In the genomic region with DNA sequence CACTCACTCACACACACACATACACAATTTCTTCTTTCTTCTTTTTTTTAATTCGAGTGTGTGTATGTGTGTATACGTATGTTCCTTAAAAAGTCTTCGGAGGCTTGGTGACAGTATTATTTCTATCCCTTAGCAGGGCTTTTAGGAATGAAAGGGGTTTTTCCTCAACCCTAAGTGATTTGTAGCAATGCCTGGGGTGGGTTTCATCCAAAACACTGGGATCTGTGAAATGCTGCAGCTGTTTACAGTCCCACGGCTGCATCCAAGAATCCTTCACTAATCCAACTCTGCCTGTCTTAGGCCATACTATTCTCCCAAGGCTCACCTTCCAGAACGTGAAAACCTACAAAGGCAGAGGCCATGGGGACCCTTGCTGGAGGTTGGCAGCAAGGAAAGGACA, we compare ENCODE assay signal across 14 mouse cellular contexts.
A peak's percentile ranks its signal among the peaks of the same experiment; 100 is the strongest.
DNase-seq lines count a peak whose midpoint lies in the region; ATAC-seq and TF ChIP-seq lines count a peak whose summit lies in the region.
"Had no signal": no experiment of that assay in that cellular context is flagged by ENCODE, and none has a peak within 500 bp of the region (broad histone marks: within the 10 kb centered on the region; RNA-seq: fewer than 3 reads in every experiment).

No protein-coding gene starts in this region.

- H3K36me3 ChIP-seq in kidney, adult 2 months (ENCODE audit: control insufficient read depth, insufficient read depth, low read length), result no peaks in the 10 kb centered on the region
- H3K36me3 ChIP-seq in lung, embryonic 15.5 days, result no peaks in the 10 kb centered on the region
- H3K36me3 ChIP-seq in intestine, embryonic 14.5 days (ENCODE audit: control insufficient read depth, insufficient read depth, low read length), result no peaks in the 10 kb centered on the region
- H3K36me3 ChIP-seq in stomach, embryonic 14.5 days (ENCODE audit: control insufficient read depth, insufficient read depth, low read length), result no peaks in the 10 kb centered on the region
- H3K36me3 ChIP-seq: forebrain, embryonic 10.5 days had no signal

- TF ChIP-seq POLR2A in kidney, adult 2 months (IDR thresholded peaks at IDR 0.05; ENCODE audit: low read depth, low read length), result no peak

- DNase-seq in kidney, adult 2 months, result no peak
- no peak for DNase-seq in kidney, postnatal 25 days
- no peak for DNase-seq in lung, postnatal 25 days (ENCODE audit: low spot score)
- no peak for DNase-seq in intestine, embryonic 14.5 days (ENCODE audit: low spot score)
- DNase-seq in thymus, postnatal 4 days, result no peak
- no peak for DNase-seq in Muller cell, postnatal 12 days (ENCODE audit: inconsistent ontology term)
- DNase-seq: cerebellum, adult 9-11 months; retina, postnatal 1 day had no signal

- peak overlapping the region; percentile 75 for H3K27ac ChIP-seq in kidney, adult 2 months (ENCODE audit: insufficient read depth, low read depth, low read length)
- peak overlapping the region; percentile 93 for H3K27ac ChIP-seq in lung, embryonic 15.5 days
- peak overlapping the region; percentile 87 for H3K27ac ChIP-seq in intestine, embryonic 14.5 days (ENCODE audit: low read depth)
- H3K27ac ChIP-seq in stomach, embryonic 14.5 days (ENCODE audit: low read length), result peak overlapping the region; percentile 78
- H3K27ac ChIP-seq: forebrain, embryonic 10.5 days had no signal

- 86% methylated on average over 5 of the region's 5 CpGs for WGBS in kidney, adult 2 months
- WGBS in lung, embryonic 15.5 days, result 63% methylated on average over 5 of the region's 5 CpGs
- 63% methylated on average over 5 of the region's 5 CpGs for WGBS in intestine, embryonic 14.5 days
- WGBS in stomach, embryonic 14.5 days, result 64% methylated on average over 5 of the region's 5 CpGs

- no peak for ATAC-seq in lung, embryonic 15.5 days (ENCODE audit: borderline replicate concordance, extremely low read depth, low FRiP score, low TSS enrichment)
- ATAC-seq in intestine, embryonic 14.5 days (replicated peaks; ENCODE audit: low FRiP score, low TSS enrichment, low read depth), result no peak
- no peak for ATAC-seq in stomach, embryonic 14.5 days (ENCODE audit: insufficient number of reproducible peaks, insufficient read depth, low FRiP score, low read depth)
- ATAC-seq: CD4-positive, CD25-positive, alpha-beta regulatory T cell, adult 4 months; inflammation-experienced regulatory T-cells, adult 6 months had no signal

- no peaks in the 10 kb centered on the region for H3K27me3 ChIP-seq in kidney, adult 2 months (replicated peaks; ENCODE audit: control insufficient read depth, insufficient read depth, low read length)
- H3K27me3 ChIP-seq in lung, embryonic 15.5 days, result no peaks in the 10 kb centered on the region
- no peaks in the 10 kb centered on the region for H3K27me3 ChIP-seq in intestine, embryonic 14.5 days (replicated peaks; ENCODE audit: control insufficient read depth, insufficient read depth, low read length)
- no peaks in the 10 kb centered on the region for H3K27me3 ChIP-seq in stomach, embryonic 14.5 days (ENCODE audit: control insufficient read depth, insufficient read depth, low read length)

- H3K4me2 ChIP-seq in lung, embryonic 15.5 days, result no peak overlapping the region
- H3K4me2 ChIP-seq in intestine, embryonic 14.5 days (ENCODE audit: low read length), result no peak overlapping the region
- no peak overlapping the region for H3K4me2 ChIP-seq in stomach, embryonic 14.5 days (replicated peaks; ENCODE audit: low read depth, low read length)

- no peaks in the 10 kb centered on the region for H3K9me3 ChIP-seq in lung, embryonic 15.5 days
- no peaks in the 10 kb centered on the region for H3K9me3 ChIP-seq in intestine, embryonic 14.5 days (ENCODE audit: control insufficient read depth, low read length)
- no peaks in the 10 kb centered on the region for H3K9me3 ChIP-seq in stomach, embryonic 14.5 days (ENCODE audit: control insufficient read depth, low read depth, low read length)
- H3K9me3 ChIP-seq: forebrain, embryonic 10.5 days; megakaryocyte, embryonic 14.5 days had no signal

- H3K9ac ChIP-seq in lung, embryonic 15.5 days, result no peak overlapping the region
- no peak overlapping the region for H3K9ac ChIP-seq in intestine, embryonic 14.5 days (ENCODE audit: low read length)
- H3K9ac ChIP-seq in stomach, embryonic 14.5 days (replicated peaks; ENCODE audit: low read depth, low read length), result no peak overlapping the region

- no peak overlapping the region for H3K4me3 ChIP-seq in kidney, adult 2 months (ENCODE audit: insufficient read depth, low read depth, low read length)
- H3K4me3 ChIP-seq in lung, embryonic 15.5 days, result no peak overlapping the region
- no peak overlapping the region for H3K4me3 ChIP-seq in intestine, embryonic 14.5 days (ENCODE audit: low read depth, low read length)
- no peak overlapping the region for H3K4me3 ChIP-seq in stomach, embryonic 14.5 days (ENCODE audit: low read depth, low read length)
- H3K4me3 ChIP-seq: forebrain, embryonic 10.5 days; megakaryocyte, embryonic 14.5 days had no signal

- peaks cover 22% of the 10 kb centered on the region for H3K4me1 ChIP-seq in kidney, adult 2 months (ENCODE audit: control insufficient read depth, insufficient read depth, low read length)
- H3K4me1 ChIP-seq in lung, embryonic 15.5 days, result peaks cover 40% of the 10 kb centered on the region
- H3K4me1 ChIP-seq in intestine, embryonic 14.5 days (replicated peaks; ENCODE audit: control insufficient read depth, insufficient read depth, low read length), result peaks cover 16% of the 10 kb centered on the region; the same call in 1 of the 2 replicates
- peaks cover 13% of the 10 kb centered on the region for H3K4me1 ChIP-seq in stomach, embryonic 14.5 days (ENCODE audit: control insufficient read depth, insufficient read depth, low read length)

- TF ChIP-seq CTCF in kidney, adult 2 months (conservative IDR thresholded peaks at IDR 0.05; ENCODE audit: insufficient read depth, insufficient read length, low read depth, low read length), result no peak
